Mouse (Mus musculus): ENCODE results near the gene Ptprd.

- no peak for TF ChIP-seq CTCF (IDR thresholded peaks at IDR 0.05; ENCODE audit: control insufficient read depth, insufficient read depth, insufficient read length)
- no peak for TF ChIP-seq USF1 (IDR thresholded peaks at IDR 0.05; ENCODE audit: low read depth)
- no peak for TF ChIP-seq MAX (IDR thresholded peaks at IDR 0.05)
- TF ChIP-seq FOSL1 (IDR thresholded peaks at IDR 0.05; ENCODE audit: insufficient read depth, low read length, poor library complexity, severe bottlenecking) = no peak
- TF ChIP-seq MYOG (IDR thresholded peaks at IDR 0.05; ENCODE audit: control insufficient read depth, extremely low read depth, insufficient read length) = no peak
Measured at GRCm38 (mm10) chr4:76136625-76137024, 2075.1 kb downstream of the Ptprd start.
